Mouse (Mus musculus): ENCODE results near the gene Zfp109. TPM values are rescaled to one million over a fixed set of nuclear protein-coding genes. Genes with fewer than 3 reads are reported as not detected.
"Not testable (repeated sequence)": the region's sequence is repeated elsewhere in the genome, so short reads cannot be mapped to it uniquely, and the experiment has no call there.

Zfp109 gene
- polyA plus RNA-seq (2015; fragmentation: Nextera tagmentation; extraction: Ambion mirVana) = 3.6 TPM in 2 replicates

DNA sequence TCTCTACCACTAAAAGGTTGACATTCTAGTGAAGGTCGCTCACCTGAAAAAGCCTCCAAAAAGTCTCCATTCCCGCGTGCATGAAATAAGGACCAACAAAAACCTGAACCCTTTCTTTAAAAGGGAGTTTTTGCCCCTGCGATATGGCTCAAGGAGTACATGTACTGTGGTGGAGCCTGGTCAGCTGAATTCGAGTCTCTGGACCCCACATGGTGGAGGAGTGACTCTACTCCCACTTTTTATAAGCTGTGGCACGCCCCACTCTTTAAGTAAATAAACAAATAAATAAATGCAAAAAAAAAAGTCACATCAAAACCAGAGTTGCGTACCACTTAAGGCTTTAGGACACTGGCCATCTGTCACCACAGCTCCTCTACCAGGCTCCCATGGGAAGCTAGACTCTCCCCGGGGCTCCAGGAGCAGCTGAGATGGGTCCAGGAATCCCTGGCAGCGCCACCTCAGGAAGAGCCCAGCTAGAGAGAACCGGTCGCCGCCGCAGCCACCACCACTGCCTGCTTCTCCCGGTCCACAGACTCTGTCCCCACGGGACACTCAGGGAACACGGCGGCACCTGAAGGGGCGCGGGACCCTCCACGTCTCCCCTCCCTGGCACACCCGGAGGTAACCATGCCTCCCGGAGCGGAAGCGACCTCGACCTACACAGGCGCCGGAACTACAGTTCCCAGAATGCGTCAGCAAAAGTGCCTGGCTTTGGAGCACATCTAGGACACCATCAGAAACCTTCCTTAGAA, at the start of gene Zfp109:
Gene Zfp109 (minus strand): TSS at position 521 of the 752 bp plus-strand sequence.
- H3K9ac ChIP-seq (ENCODE audit: low read length) = peak within 1 kb of the TSS; percentile 83
- no peaks in the 10 kb centered on the region for H3K9me3 ChIP-seq (replicated peaks; ENCODE audit: control insufficient read depth, low read length)
- 4% methylated on average over 28 of the region's 28 CpGs for WGBS
- peaks cover 7% of the 10 kb centered on the region; the same call in 1 of the 2 replicates for H3K36me3 ChIP-seq (ENCODE audit: control insufficient read depth, insufficient read depth)
- H3K4me3 ChIP-seq (ENCODE audit: low read length) = peak within 1 kb of the TSS; percentile 88
- H3K27me3 ChIP-seq (ENCODE audit: control insufficient read depth, insufficient read depth, low read length) = no peaks in the 10 kb centered on the region
- H3K4me2 ChIP-seq (ENCODE audit: low read depth, low read length) = peak within 1 kb of the TSS; percentile 61
- peak; percentile 74 for ATAC-seq (replicated peaks; ENCODE audit: extremely low read depth, insufficient read depth, low FRiP score)
- no peak within 1 kb of the TSS for H3K27ac ChIP-seq (ENCODE audit: low read length)
- peaks cover 5% of the 10 kb centered on the region for H3K4me1 ChIP-seq (ENCODE audit: control insufficient read depth, insufficient read depth, low read length)

DNA sequence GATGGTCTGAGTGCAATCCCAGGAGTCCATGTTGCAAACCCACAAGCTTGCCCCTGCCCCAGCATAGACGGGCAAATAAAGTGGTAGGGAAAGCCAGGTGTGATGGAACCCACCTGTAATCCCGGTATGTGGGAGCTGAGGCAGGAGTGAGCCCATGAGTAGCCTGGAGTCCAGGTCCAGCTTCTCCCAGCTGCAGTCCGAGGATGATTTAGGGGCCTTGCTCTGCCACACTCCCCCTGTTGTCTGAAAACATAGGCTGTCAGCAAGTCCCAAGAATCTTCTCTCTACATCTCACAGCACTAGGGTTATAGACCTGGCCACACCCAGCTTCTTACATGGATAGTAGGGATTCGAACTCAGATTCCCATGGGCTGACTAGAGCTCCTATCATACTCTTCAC, 49.6 kb upstream of the Zfp109 start:
- H3K27ac ChIP-seq (ENCODE audit: low read length) = no peak overlapping the region
- H3K36me3 ChIP-seq (ENCODE audit: control insufficient read depth, insufficient read depth) = peaks cover 22% of the 10 kb centered on the region
- H3K4me1 ChIP-seq (ENCODE audit: control insufficient read depth, insufficient read depth, low read length) = no peaks in the 10 kb centered on the region
- no peak overlapping the region for H3K4me3 ChIP-seq (ENCODE audit: low read length)
- H3K27me3 ChIP-seq (ENCODE audit: control insufficient read depth, insufficient read depth, low read length) = no peaks in the 10 kb centered on the region
- 78% methylated on average over 4 of the region's 4 CpGs for WGBS
- H3K9me3 ChIP-seq (replicated peaks; ENCODE audit: control insufficient read depth, low read length) = no peaks in the 10 kb centered on the region
- H3K4me2 ChIP-seq (ENCODE audit: low read depth, low read length) = no peak overlapping the region
- ATAC-seq (replicated peaks; ENCODE audit: extremely low read depth, insufficient read depth, low FRiP score) = no peak
- no peak overlapping the region for H3K9ac ChIP-seq (ENCODE audit: low read length)

DNA sequence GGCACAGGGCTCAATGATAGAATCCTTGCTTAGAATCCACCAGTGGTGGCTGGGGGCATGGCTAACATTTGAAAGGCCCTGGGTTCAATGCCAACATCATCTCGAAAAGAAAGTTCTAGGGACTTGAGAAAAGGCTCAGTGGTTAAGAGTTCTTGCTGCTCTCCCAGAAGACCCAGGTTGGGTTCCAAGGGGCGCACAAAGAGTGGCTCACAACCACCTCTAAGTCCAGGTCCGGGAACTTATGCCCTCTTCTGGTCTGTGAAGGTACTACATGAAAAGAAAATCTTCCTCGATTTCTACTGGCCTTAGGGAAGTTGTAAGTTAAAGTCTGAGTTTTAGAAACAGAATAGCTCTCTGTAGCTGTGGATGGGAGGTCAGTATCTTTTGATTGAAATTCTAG, 48.7 kb upstream of the Zfp109 start:
- no peaks in the 10 kb centered on the region for H3K27me3 ChIP-seq (ENCODE audit: control insufficient read depth, insufficient read depth, low read length)
- no peaks in the 10 kb centered on the region for H3K9me3 ChIP-seq (replicated peaks; ENCODE audit: control insufficient read depth, low read length)
- no peaks in the 10 kb centered on the region for H3K4me1 ChIP-seq (ENCODE audit: control insufficient read depth, insufficient read depth, low read length)
- H3K9ac ChIP-seq (ENCODE audit: low read length) = no peak overlapping the region
- ATAC-seq (replicated peaks; ENCODE audit: extremely low read depth, insufficient read depth, low FRiP score) = no peak
- 51% methylated on average over 4 of the region's 4 CpGs for WGBS
- H3K36me3 ChIP-seq (ENCODE audit: control insufficient read depth, insufficient read depth) = peaks cover 14% of the 10 kb centered on the region
- no peak overlapping the region for H3K4me2 ChIP-seq (ENCODE audit: low read depth, low read length)
- H3K27ac ChIP-seq (ENCODE audit: low read length) = no peak overlapping the region
- no peak overlapping the region for H3K4me3 ChIP-seq (ENCODE audit: low read length)

DNA sequence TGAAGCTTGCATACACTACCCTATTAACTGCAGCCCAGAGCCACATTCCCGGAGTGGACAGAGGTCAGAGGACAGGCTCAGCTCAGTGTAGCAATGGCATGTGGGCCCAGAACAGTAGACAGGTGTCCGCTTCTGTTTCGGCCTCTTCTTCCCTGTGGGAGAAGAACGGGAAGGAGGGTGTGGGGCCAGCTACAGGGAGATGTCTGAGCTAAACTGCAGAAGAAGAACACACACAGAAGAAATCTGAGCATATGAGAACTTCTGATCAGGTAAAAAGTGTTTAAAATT, 43.4 kb upstream of the Zfp109 start:
- peaks cover 3% of the 10 kb centered on the region; the same call in 1 of the 2 replicates for H3K36me3 ChIP-seq (ENCODE audit: control insufficient read depth, insufficient read depth)
- no peaks in the 10 kb centered on the region for H3K9me3 ChIP-seq (replicated peaks; ENCODE audit: control insufficient read depth, low read length)
- H3K4me2 ChIP-seq (ENCODE audit: low read depth, low read length) = no peak overlapping the region
- 46% methylated on average over 4 of the region's 4 CpGs for WGBS
- H3K27me3 ChIP-seq (ENCODE audit: control insufficient read depth, insufficient read depth, low read length) = no peaks in the 10 kb centered on the region
- no peak for ATAC-seq (replicated peaks; ENCODE audit: extremely low read depth, insufficient read depth, low FRiP score)
- no peak overlapping the region for H3K4me3 ChIP-seq (ENCODE audit: low read length)
- H3K27ac ChIP-seq (ENCODE audit: low read length) = no peak overlapping the region
- no peak overlapping the region for H3K9ac ChIP-seq (ENCODE audit: low read length)
- no peaks in the 10 kb centered on the region for H3K4me1 ChIP-seq (ENCODE audit: control insufficient read depth, insufficient read depth, low read length)

DNA sequence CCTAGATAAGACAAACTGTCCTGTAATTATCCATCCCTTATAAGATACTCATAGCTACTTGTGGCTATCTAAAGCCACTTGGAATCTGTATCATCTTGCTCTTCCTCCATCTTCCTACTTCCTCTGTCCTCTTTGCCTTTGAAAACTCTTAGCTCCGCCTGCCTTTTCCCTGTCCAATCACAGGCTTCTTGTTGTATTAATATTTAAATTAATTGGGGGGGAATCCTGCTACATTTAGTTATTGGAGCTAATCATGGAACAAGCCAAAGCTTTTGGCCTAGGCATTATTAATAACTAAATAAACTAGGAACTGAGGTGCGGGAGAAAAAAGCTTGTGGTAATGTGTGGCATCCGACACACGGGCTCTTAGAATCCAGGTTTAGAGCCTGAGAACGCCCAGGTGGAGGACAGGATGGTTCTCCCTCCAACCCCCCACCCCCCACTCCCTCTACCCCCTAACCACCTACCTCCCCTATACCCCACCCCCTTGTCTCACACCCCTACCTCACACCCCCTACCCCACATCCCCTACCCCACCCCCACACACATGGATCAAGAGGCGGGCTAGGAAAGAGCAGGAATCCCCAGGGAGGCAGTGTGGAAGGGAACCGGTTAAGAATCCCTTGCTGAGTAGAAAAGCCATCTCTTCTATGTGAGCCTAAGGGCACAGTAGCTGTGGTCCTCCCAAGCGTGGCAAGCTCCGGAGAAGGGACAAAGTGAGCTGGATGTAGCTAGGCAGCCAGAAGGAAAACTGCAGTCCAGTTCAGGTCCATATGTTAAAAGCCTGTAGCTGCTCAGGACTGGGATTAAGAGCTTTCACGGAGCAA, 42.9 kb upstream of the Zfp109 start:
- no peak overlapping the region for H3K27ac ChIP-seq (ENCODE audit: low read length)
- H3K4me1 ChIP-seq (ENCODE audit: control insufficient read depth, insufficient read depth, low read length) = no peaks in the 10 kb centered on the region
- ATAC-seq (replicated peaks; ENCODE audit: extremely low read depth, insufficient read depth, low FRiP score) = no peak
- peaks cover 5% of the 10 kb centered on the region; the same call in 1 of the 2 replicates for H3K36me3 ChIP-seq (ENCODE audit: control insufficient read depth, insufficient read depth)
- H3K9ac ChIP-seq (ENCODE audit: low read length) = no peak overlapping the region
- H3K4me3 ChIP-seq (ENCODE audit: low read length) = no peak overlapping the region
- no peaks in the 10 kb centered on the region for H3K9me3 ChIP-seq (replicated peaks; ENCODE audit: control insufficient read depth, low read length)
- H3K27me3 ChIP-seq (ENCODE audit: control insufficient read depth, insufficient read depth, low read length) = no peaks in the 10 kb centered on the region
- 54% methylated on average over 10 of the region's 10 CpGs for WGBS
- no peak overlapping the region for H3K4me2 ChIP-seq (ENCODE audit: low read depth, low read length)

DNA sequence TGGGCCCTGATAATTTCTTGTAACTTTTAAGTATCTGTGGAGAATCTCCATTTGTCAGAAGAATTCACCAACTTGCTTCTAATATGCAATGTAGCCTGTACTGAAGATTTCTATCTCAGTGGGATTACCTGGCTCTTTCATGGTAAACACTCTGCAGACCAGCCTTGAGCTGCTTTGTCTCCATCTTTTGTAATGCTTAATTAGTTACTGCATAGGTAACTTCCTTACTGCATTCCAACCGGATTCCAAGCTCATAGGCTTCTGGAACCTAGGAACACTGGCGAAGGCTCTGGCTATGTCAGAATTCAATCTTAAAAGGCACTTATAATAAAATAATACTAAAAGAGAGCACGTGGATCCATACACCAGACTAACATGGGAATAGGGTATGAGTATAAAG, 41.4 kb upstream of the Zfp109 start:
- not testable (repeated sequence) for H3K4me1 ChIP-seq (ENCODE audit: control insufficient read depth, insufficient read depth, low read length); H3K9ac ChIP-seq (ENCODE audit: low read length); H3K9me3 ChIP-seq (replicated peaks; ENCODE audit: control insufficient read depth, low read length); H3K27me3 ChIP-seq (ENCODE audit: control insufficient read depth, insufficient read depth, low read length); ATAC-seq (replicated peaks; ENCODE audit: extremely low read depth, insufficient read depth, low FRiP score); H3K4me3 ChIP-seq (ENCODE audit: low read length); H3K27ac ChIP-seq (ENCODE audit: low read length); H3K4me2 ChIP-seq (ENCODE audit: low read depth, low read length)
- H3K36me3 ChIP-seq (ENCODE audit: control insufficient read depth, insufficient read depth) = peaks cover 20% of the 10 kb centered on the region
- 84% methylated on average over 3 of the region's 3 CpGs for WGBS

DNA sequence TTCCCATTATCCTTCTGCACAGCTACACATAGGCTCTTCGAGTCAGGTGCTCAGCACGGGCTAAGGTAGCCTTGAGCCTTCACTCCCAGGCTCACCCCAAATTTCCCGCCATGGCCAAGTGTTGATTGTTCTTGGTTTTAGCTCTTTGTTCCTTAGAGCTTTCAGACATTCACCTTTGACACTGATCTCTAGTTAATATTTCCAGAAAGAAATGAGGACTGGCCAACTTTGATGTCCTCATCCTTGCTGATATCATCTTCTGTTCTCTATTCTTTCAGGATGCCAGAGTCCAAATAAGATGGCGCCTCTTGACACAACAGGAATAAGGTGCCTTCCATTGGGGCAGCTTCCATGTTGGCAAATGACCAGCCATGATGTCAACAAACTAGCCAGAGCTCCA, 37.1 kb upstream of the Zfp109 start:
- no peaks in the 10 kb centered on the region for H3K9me3 ChIP-seq (replicated peaks; ENCODE audit: control insufficient read depth, low read length)
- no peak overlapping the region for H3K9ac ChIP-seq (ENCODE audit: low read length)
- H3K36me3 ChIP-seq (ENCODE audit: control insufficient read depth, insufficient read depth) = peaks cover 23% of the 10 kb centered on the region
- no peak for ATAC-seq (replicated peaks; ENCODE audit: extremely low read depth, insufficient read depth, low FRiP score)
- H3K27ac ChIP-seq (ENCODE audit: low read length) = no peak overlapping the region
- no peaks in the 10 kb centered on the region for H3K27me3 ChIP-seq (ENCODE audit: control insufficient read depth, insufficient read depth, low read length)
- H3K4me1 ChIP-seq (ENCODE audit: control insufficient read depth, insufficient read depth, low read length) = no peaks in the 10 kb centered on the region
- H3K4me3 ChIP-seq (ENCODE audit: low read length) = no peak overlapping the region
- 89% methylated on average over 4 of the region's 4 CpGs for WGBS
- no peak overlapping the region for H3K4me2 ChIP-seq (ENCODE audit: low read depth, low read length)

DNA sequence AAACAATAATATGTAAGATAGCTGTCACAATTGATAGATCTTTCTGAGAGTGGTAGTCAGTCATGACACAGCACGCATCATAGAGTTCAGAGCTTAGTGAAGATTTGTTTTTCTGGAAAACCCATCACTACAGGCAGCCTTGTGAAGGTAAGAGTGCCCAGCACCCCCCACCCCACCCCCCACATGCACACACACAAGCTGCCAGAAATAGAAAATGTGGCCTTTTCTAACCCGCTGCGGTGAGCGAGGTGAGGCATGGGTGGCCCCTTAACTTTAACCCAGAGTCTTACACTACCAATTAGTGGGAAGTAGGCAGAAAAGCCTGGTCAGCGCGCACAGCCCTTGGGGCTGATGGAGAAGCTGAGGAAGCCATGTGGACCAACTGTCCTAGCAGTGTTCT, 33.8 kb upstream of the Zfp109 start:
- no peak overlapping the region for H3K4me3 ChIP-seq (ENCODE audit: low read length)
- H3K27ac ChIP-seq (ENCODE audit: low read length) = no peak overlapping the region
- H3K9me3 ChIP-seq (replicated peaks; ENCODE audit: control insufficient read depth, low read length) = no peaks in the 10 kb centered on the region
- no peak overlapping the region for H3K9ac ChIP-seq (ENCODE audit: low read length)
- 93% methylated on average over 6 of the region's 6 CpGs for WGBS
- H3K4me2 ChIP-seq (ENCODE audit: low read depth, low read length) = no peak overlapping the region
- ATAC-seq (replicated peaks; ENCODE audit: extremely low read depth, insufficient read depth, low FRiP score) = no peak
- H3K36me3 ChIP-seq (ENCODE audit: control insufficient read depth, insufficient read depth) = peaks cover 20% of the 10 kb centered on the region
- no peaks in the 10 kb centered on the region for H3K4me1 ChIP-seq (ENCODE audit: control insufficient read depth, insufficient read depth, low read length)
- no peaks in the 10 kb centered on the region for H3K27me3 ChIP-seq (ENCODE audit: control insufficient read depth, insufficient read depth, low read length)

DNA sequence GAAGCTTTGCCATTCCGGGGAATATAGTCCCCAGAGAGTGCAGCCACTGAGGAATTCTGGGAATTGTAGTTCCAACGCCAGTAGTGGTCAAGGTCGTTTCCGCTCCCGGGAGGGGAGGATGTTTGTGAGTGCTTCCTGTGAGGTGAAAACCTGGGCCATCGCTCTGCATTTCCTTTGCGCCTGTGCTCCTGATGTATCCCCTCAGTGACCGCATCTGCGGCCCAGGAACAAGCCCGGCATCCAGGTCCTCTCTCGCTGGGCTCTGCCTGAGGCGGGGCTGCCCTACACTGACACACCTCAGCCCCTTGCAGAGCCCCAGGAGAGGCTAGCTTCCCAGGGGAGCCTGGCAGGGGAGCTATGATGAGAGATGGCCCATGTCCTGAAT, 32.9 kb upstream of the Zfp109 start, which contains the start of gene Zfp93:
Gene Zfp93 (plus strand): TSS at position 133 of the 385 bp plus-strand sequence.
- Histone ChIP-seq H3K27ac (ENCODE audit: low read length) (peak within 1 kb of the TSS; percentile 73), H3K9me3 (replicated peaks; ENCODE audit: control insufficient read depth, low read length) (no peaks in the 10 kb centered on the region), H3K9ac (ENCODE audit: low read length) (peak within 1 kb of the TSS; percentile 88), H3K4me1 (ENCODE audit: control insufficient read depth, insufficient read depth, low read length) (no peaks in the 10 kb centered on the region), H3K4me2 (ENCODE audit: low read depth, low read length) (peak within 1 kb of the TSS; percentile 92), H3K36me3 (ENCODE audit: control insufficient read depth, insufficient read depth) (peaks cover 18% of the 10 kb centered on the region), H3K4me3 (ENCODE audit: low read length) (peak within 1 kb of the TSS; percentile 84), H3K27me3 (ENCODE audit: control insufficient read depth, insufficient read depth, low read length) (no peaks in the 10 kb centered on the region)
- peak; percentile 92 for ATAC-seq (replicated peaks; ENCODE audit: extremely low read depth, insufficient read depth, low FRiP score)
- under 1% methylated on average over 12 of the region's 12 CpGs for WGBS

All from heart, embryonic 16.5 days (tissue).